Mouse (Mus musculus) megakaryocyte, embryonic 14.5 days (primary cell): ENCODE results near the gene Apobec3.

Experiments used
- FLI1 ChIP-seq: IDR thresholded peaks from 2 replicates; pipeline ENCODE4 v1.6.1; 2012; ENCODE audit warnings: low read length, inconsistent platforms, mixed read lengths
- GATA1 ChIP-seq: IDR thresholded peaks from 3 replicates; pipeline ENCODE4 v1.6.1; 2012; ENCODE audit warnings: mixed read lengths, low read length, inconsistent platforms, borderline replicate concordance

DNA sequence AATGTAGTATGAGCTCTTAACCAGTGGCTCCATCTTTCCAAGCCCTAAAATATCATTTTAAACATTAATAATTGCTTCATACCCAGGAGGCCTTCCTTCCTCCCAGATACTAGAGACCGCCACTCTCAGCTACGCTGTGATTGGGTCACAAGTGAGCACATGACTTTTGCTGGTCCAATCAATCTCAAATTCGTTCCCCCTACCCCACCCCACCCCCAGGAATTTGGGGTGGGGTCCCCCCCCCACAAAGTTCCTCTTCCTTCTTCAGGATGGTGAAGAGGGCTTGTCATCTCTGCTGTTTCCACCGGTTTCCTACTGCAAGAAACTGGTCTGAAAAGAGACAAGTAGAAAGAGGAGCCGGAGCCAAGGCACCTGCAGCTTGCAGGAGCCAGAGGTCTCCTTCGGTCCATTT is 12.7 kb upstream of the Apobec3 start:
- TF ChIP-seq GATA1 = no peak
- no peak for TF ChIP-seq FLI1
